Mouse (Mus musculus) neural tube, embryonic 13.5 days (tissue): ENCODE data around the gene Gm4792. TPM values are rescaled to one million over a fixed set of nuclear protein-coding genes. Genes with fewer than 3 reads are reported as not detected.

Experiments
- ATAC-seq: fragments of 200-750 bp; cut with Nextera tagmentation; 2 replicates; pipeline ENCODE4 v1.8.0; 2017; ENCODE audit warnings: low read depth, mild to moderate bottlenecking, moderate TSS enrichment, moderate library complexity
- H3K27ac ChIP-seq: fragments of 300-500 bp; sonication (generic); replicated peaks from 2 replicates; pipeline ENCODE4 v1.5.1; 2015; ENCODE audit warnings: moderate library complexity, mild to moderate bottlenecking, inconsistent platforms
- H3K27me3 ChIP-seq: fragments of 300-500 bp; sonication (generic); 2 replicates; pipeline ENCODE4 v1.6.1; 2015; ENCODE audit warnings: mild to moderate bottlenecking, inconsistent platforms
- H3K36me3 ChIP-seq: fragments of 300-500 bp; sonication (generic); 2 replicates; pipeline ENCODE4 v1.6.1; 2015; ENCODE audit warnings: mild to moderate bottlenecking, inconsistent platforms
- H3K4me1 ChIP-seq: fragments of 300-500 bp; sonication (generic); replicated peaks from 2 replicates; pipeline ENCODE4 v1.6.1; 2015; ENCODE audit warnings: inconsistent platforms
- H3K4me2 ChIP-seq: fragments of 300-500 bp; sonication (generic); 2 replicates; pipeline ENCODE4 v1.6.1; 2015; ENCODE audit warnings: inconsistent platforms, mild to moderate bottlenecking, moderate library complexity
- H3K4me3 ChIP-seq: fragments of 300-500 bp; sonication (generic); 2 replicates; pipeline ENCODE4 v1.5.1; 2015; ENCODE audit warnings: mild to moderate bottlenecking, inconsistent platforms
- H3K9ac ChIP-seq: fragments of 300-500 bp; sonication (generic); 2 replicates; pipeline ENCODE4 v1.6.1; 2015; ENCODE audit warnings: moderate library complexity, mild to moderate bottlenecking, inconsistent platforms
- H3K9me3 ChIP-seq: fragments of 300-500 bp; sonication (generic); 2 replicates; pipeline ENCODE4 v1.6.1; 2016; ENCODE audit warnings: inconsistent platforms
- WGBS: fragments of 180-500 bp; shearing (Covaris S2); methylation state at CpG from one replicate; pipeline ENCODE4 v1.1.7; 2015; 5-methylcytosine and 5-hydroxymethylcytosine counted together
- polyA plus RNA-seq: library from polyadenylated mRNA; unstranded; fragments of >200 nt; fragmentation: Nextera tagmentation; extraction: Ambion mirVana; gene quantifications from 2 replicates; pipeline ENCODE4 v1.2.1, GENCODE M21; 2015

The Gm4792 gene
- polyA plus RNA-seq, 1 experiment from 2014 or later: not detected

- no peak for ATAC-seq
- Histone ChIP-seq H3K9me3 (peaks cover 3% of the 10 kb centered on the region; the same call in 1 of the 2 replicates), H3K4me1 (peaks cover 6% of the 10 kb centered on the region), H3K27me3 (no peaks in the 10 kb centered on the region), H3K27ac (no peak overlapping the region), H3K4me3 (no peak overlapping the region), H3K9ac (no peak overlapping the region), H3K4me2 (no peak overlapping the region), H3K36me3 (no peaks in the 10 kb centered on the region)
- 75% methylated on average over 3 of the region's 3 CpGs for WGBS
These were observed 43.7 kb downstream of the Gm4792 start for GRCm38 (mm10) chr10:94254766-94255165.

DNA sequence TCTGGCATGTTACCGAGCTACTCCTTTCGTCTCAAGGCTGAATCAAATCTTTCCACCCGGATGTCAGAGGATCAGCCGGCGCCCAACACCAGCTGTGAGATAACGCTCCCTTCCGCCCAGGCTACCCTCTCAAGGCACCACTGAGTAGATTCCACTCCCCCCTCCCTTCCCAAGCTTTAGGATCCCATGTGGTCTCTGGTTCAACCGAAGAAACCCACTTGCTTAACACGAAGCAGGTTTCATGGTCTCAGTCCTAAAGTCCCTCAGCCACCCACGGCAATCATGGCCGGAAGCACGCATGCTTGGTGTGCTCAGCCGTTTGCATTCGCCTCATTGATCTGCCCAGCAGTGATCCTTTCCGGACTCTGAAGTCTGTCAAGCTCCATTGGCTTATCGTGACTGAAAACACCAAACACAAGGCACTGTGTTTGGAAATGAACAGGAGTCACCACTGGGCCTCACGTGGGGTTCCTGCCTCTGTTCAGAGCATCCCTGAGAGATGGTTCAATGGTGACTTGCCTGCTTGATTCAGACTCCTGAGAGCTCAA lies 45.2 kb downstream of the Gm4792 start:
- 81% methylated on average over 17 of the region's 17 CpGs for WGBS
- Histone ChIP-seq H3K4me2 (no peak overlapping the region), H3K4me3 (no peak overlapping the region), H3K27me3 (no peaks in the 10 kb centered on the region), H3K27ac (no peak overlapping the region), H3K9ac (no peak overlapping the region), H3K9me3 (peaks cover 3% of the 10 kb centered on the region; the same call in 1 of the 2 replicates), H3K36me3 (no peaks in the 10 kb centered on the region), H3K4me1 (peaks cover 17% of the 10 kb centered on the region)
- ATAC-seq: no peak

DNA sequence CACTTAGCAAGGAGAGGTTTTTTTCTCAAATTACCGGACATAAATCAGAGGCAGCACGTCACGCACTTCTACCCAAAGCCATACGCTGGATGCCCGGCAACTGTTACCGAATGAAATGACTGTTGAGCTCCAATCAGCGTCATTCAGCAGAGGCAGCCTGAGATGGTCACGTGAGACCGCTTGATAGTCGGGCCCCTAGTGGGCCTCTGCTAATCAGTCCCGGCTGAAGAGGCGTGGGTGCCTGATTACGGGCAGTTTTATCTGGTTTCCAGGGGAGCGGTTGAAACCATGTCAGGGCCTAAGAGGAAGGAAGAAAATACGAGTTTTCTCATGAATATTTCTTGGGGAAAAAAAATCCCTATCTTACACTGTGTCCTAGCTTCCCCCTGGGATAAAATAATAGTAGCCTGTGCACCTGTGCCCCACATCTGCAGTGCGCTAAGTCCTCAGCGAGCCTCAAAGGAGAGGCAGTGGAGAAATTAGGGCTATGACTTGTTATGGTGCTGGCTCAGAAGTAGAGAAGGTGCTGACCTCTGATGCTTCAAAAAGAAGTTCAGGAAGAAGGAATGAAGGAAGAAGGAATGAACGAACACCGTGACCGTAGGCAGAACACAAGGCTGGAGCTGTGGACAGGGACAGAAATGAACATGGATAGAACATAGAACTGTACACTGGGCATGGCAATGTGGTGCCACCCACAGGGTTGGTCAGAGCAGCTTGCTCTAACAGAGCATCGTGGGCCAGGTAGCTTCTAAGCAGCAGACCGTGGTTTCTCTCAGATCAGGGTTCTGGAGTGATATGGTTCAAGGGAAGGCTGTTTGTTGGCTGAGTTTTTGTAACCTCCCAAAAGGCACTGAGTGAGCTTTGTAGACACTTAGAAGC lies 48.7 kb downstream of the Gm4792 start:
- Histone ChIP-seq H3K36me3 (no peaks in the 10 kb centered on the region), H3K27ac (peak overlapping the region; percentile 67), H3K4me3 (no peak overlapping the region), H3K9me3 (peaks cover 3% of the 10 kb centered on the region; the same call in 1 of the 2 replicates), H3K27me3 (no peaks in the 10 kb centered on the region), H3K9ac (0 out of 2 replicates have a peak overlapping the region, but pooled peaks have one; percentile 38), H3K4me1 (peaks cover 17% of the 10 kb centered on the region), H3K4me2 (peak overlapping the region; percentile 40)
- ATAC-seq: peak; percentile 88
- 37% methylated on average over 22 of the region's 22 CpGs for WGBS

GRCm38 (mm10) chr10:94247748-94248349 lies 50.7 kb downstream of the Gm4792 start:
- peaks cover 3% of the 10 kb centered on the region; the same call in 1 of the 2 replicates for H3K9me3 ChIP-seq
- no peaks in the 10 kb centered on the region for H3K27me3 ChIP-seq
- no peak overlapping the region for H3K4me3 ChIP-seq
- H3K4me1 ChIP-seq: peaks cover 17% of the 10 kb centered on the region
- H3K27ac ChIP-seq: no peak overlapping the region
- H3K4me2 ChIP-seq: no peak overlapping the region
- no peaks in the 10 kb centered on the region for H3K36me3 ChIP-seq
- no peak for ATAC-seq
- no peak overlapping the region for H3K9ac ChIP-seq
- 92% methylated on average over 7 of the region's 7 CpGs for WGBS

Other genes with a start within 250 kb of the Gm4792 start
- gene Nr2c1, start 150.7 kb downstream of the Gm4792 start, polyA plus RNA-seq: 8.3 and 9.7 TPM in 2 replicates
- gene Ndufa12, start 100.0 kb downstream of the Gm4792 start, polyA plus RNA-seq: 388 and 433 TPM in 2 replicates
- gene Tmcc3, start 13.2 kb upstream of the Gm4792 start, polyA plus RNA-seq: 12.0 and 12.9 TPM in 2 replicates